Mouse (Mus musculus): ENCODE results near the gene Gm11237. TPM values are rescaled to one million over a fixed set of nuclear protein-coding genes. Genes with fewer than 3 reads are reported as not detected.
"Not testable (repeated sequence)": the region's sequence is repeated elsewhere in the genome, so short reads cannot be mapped to it uniquely, and the experiment has no call there.

The Gm11237 gene
- not detected for total RNA-seq (2021)
- long read RNA-seq, experiment 1: 0 reads
- long read RNA-seq, experiment 2: 0 reads

DNA sequence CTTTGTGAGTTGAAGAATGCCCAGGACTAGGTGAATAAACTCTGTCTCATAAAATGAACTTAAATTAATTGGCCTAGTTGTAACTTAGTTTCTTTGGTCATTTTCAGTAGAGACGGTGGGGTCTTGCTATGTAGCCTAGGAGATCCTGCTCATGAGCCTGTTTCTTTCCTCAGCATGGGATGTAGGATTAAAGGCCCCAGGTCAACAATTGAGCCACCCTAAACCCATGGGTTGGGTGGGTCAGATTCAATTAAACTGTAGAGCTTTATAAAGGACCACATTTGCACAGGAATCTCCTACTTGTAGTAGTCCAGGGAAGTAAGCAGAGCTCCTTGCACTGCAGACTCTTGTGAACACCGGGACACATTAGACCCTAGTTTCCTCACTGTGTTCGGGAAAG, at the start of gene Gm11237:
Gm11237 (plus strand) TSS at position 301 of the 400 bp plus-strand sequence.
- DNase-seq: not testable (repeated sequence)

DNA sequence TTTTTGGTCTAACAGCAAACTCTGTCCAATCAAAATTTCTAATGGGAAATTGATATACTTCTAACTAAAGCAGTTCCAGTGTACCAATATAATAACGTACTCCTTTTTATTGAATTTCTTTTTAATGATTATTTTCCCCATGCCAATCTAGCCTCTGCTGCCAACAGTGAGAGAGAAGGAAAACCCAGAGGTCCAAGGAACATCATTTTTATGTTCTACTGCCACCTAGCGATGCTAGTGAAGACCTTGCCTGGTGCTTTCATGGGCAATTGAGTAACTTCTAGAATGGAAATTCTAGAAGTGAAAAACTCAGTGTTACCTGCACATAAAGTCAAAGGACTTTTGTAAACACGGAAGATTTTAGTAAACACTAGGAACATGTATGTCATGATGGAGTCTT, 23.5 kb upstream of the Gm11237 start:
- DNase-seq: no peak

DNA sequence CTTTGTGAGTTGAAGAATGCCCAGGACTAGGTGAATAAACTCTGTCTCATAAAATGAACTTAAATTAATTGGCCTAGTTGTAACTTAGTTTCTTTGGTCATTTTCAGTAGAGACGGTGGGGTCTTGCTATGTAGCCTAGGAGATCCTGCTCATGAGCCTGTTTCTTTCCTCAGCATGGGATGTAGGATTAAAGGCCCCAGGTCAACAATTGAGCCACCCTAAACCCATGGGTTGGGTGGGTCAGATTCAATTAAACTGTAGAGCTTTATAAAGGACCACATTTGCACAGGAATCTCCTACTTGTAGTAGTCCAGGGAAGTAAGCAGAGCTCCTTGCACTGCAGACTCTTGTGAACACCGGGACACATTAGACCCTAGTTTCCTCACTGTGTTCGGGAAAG, 15.2 kb upstream of the Gm11237 start, which contains the start of gene Gm11238:
Gm11238 (plus strand) TSS at position 301 of the 400 bp plus-strand sequence.
- DNase-seq: not testable (repeated sequence)

DNA sequence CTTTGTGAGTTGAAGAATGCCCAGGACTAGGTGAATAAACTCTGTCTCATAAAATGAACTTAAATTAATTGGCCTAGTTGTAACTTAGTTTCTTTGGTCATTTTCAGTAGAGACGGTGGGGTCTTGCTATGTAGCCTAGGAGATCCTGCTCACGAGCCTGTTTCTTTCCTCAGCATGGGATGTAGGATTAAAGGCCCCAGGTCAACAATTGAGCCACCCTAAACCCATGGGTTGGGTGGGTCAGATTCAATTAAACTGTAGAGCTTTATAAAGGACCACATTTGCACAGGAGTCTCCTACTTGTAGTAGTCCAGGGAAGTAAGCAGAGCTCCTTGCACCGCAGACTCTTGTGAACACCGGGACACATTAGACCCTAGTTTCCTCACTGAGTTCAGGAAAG, 15.0 kb downstream of the Gm11237 start, which contains the start of gene Gm11236:
Gm11236 (plus strand) TSS at position 301 of the 400 bp plus-strand sequence.
- DNase-seq: not testable (repeated sequence)

DNA sequence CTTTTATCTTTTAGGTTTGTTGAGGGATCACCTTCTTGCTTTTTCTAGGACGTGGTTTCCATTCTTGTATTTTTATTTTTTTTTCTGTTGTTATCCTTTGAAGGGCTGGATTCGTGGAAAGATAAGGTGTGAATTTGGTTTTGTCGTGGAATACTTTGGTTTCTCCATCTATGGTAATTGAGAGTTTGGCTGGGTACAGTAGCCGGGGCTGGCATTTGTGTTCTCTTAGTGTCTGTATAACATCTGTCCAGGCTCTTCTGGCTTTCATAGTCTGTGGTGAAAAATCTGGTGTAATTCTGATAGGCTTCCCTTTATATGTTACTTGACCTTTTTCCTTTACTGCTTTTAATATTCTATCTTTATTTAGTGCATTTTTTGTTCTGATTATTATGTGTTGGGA, 39.1 kb downstream of the Gm11237 start:
- DNase-seq: not testable (repeated sequence)

- DNase-seq: not testable (repeated sequence)
Measured at GRCm38 (mm10) chr4:73668054-73668453, 45.3 kb downstream of the Gm11237 start, which contains the start of gene Gm11239. TSS of gene Gm11239 (plus strand) at chr4:73668354.

Other genes starting within 250 kb of the Gm11237 start
- not detected for gene Gm11487, start 217.9 kb upstream of the Gm11237 start, total RNA-seq (2021)
- gene Gm11238, start 15.1 kb upstream of the Gm11237 start, total RNA-seq (2021): not detected
- not detected for gene Gm11236, start 15.1 kb downstream of the Gm11237 start, total RNA-seq (2021)
- not detected for gene Gm11239, start 45.4 kb downstream of the Gm11237 start, total RNA-seq (2021)
- gene Gm428, start 60.5 kb downstream of the Gm11237 start, total RNA-seq (2021): not detected
- under 1 TPM in 1 of 2 experiments, not detected in 1; 0.07 TPM for gene Rasef, start 168.0 kb downstream of the Gm11237 start, total RNA-seq (2021)